Mouse (Mus musculus) heart, postnatal 14 days (tissue): ENCODE measurements around the gene Prrc2b. TPM values are rescaled to one million over a fixed set of nuclear protein-coding genes. Genes with fewer than 3 reads are reported as not detected.

Experiments
- DNase-seq, 2 experiments: peaks; one replicate each; pipeline ENCODE4 v3.0.0; 2021 to 2022
- intact Hi-C: fragments of 180-260 bp; cut with DNase I; formaldehyde crosslinking; loops from one replicate; pipeline ENCODE4 v1.15.1; 2025
- total RNA-seq, 2 experiments: library from RNA; stranded (reverse); gene quantifications; 2 replicates each; pipeline ENCODE4 v1.2.3; 2021

The Prrc2b gene
- total RNA-seq, 2 experiments from 2014 or later = 92.9 to 101 TPM

DNA sequence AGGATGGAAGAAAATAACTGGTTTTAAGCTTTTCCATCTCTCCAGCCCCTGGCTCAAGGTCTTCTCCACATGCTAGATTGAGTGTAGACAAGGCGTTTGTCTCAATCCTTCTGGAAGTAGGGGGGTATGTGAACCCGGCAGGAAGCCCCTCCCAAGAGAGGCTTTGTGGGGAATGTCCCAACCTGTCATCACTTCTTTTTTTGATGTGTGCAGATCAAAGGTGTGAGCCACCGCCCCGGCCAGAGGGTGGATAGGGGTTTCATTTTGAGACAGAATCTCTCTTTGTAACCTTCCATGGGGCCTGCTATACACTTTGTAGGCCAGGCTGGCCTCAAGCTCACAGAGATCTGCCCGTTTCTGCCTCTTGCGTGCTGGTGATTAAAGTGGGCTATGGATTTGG lies 4.7 kb downstream of the Prrc2b start:
- intact Hi-C loops = no loop called here
- DNase-seq = no peak

DNA sequence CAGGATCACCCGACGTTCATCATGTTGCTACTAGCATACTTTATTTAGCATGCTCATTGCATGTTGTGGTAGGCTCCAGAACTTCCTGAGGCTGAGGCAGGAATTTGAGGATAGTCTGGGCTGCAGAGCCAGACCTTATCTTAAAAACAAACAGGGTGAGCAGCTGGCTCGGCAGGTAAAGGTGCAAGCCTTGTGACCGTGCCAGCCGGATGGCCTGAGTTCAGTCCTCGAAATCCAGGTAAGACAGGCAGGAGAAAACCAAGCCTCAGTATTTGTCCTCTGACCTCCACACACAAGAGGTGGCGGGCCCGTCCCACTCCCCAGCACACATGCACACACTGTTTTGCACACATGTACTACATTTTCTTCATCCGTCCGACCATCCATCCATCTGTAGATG lies 5.8 kb downstream of the Prrc2b start:
- no peak for DNase-seq
- intact Hi-C loops = no loop called here

- intact Hi-C loops = no loop called here
These were observed 6.4 kb downstream of the Prrc2b start for GRCm38 (mm10) chr2:32157328-32157727.

DNA sequence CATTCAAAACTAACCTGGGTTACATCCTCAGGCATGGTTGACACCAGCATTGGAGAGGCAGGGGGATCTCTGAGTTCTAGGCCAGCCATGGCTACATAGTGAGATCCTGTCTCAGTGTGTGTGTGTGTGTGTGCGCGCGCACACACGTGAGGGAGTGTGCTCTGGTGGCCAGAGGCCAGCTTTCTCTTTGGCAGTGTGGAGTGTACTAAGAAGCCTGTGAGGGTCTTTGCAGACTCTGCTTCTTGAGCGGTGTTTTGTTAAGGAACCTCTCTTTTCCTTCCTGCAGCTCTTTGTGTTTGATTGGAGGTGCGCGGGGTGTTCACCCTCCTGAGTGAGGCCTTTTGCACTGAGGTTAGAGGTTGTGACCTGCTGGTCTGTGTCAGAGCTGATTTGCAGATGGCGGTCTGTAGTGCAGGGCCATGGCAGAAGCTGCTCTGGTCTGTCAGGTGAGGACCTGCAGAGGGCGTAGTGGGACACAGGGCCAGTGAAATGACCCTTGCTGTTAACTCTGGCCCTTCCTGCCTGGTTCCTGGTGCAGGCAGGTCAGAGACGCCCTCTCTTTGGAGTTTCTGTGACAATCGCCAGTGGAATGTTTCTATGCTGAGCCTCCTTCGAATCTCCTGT lies 7.8 kb downstream of the Prrc2b start:
- DNase-seq = no peak
- intact Hi-C loops = no loop called here

More at GRCm38 (mm10) chr2:32157328-32157727, 6.4 kb downstream of the Prrc2b start:
- no peak for DNase-seq

DNA sequence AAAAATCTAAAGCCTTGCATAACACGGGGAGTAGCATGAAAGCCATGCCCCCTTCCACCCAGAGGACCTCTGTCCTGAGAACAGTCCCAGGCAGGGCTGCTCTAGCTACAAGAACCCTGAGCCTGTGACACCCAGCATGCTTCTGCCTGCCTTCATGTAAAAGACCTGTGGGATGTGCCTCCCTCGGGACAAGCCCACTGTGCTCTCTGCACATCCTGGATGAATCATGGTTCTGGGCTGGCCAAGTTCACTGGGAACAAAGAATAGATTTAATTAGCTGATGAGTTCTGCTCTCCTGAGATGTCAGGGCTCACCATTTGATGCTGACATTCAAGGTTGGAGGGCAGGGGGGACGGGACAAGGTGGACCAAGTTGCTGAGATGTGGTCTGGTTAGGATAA lies 9.6 kb downstream of the Prrc2b start:
- DNase-seq = no peak
- intact Hi-C loops = no loop called here

GRCm38 (mm10) chr2:32160967-32161366 lies 10.1 kb downstream of the Prrc2b start:
- no peak for DNase-seq
- intact Hi-C loops = no loop called here

- intact Hi-C loops = no loop called here
- no peak for DNase-seq
These were observed 11.2 kb downstream of the Prrc2b start for GRCm38 (mm10) chr2:32162102-32162501.

DNA sequence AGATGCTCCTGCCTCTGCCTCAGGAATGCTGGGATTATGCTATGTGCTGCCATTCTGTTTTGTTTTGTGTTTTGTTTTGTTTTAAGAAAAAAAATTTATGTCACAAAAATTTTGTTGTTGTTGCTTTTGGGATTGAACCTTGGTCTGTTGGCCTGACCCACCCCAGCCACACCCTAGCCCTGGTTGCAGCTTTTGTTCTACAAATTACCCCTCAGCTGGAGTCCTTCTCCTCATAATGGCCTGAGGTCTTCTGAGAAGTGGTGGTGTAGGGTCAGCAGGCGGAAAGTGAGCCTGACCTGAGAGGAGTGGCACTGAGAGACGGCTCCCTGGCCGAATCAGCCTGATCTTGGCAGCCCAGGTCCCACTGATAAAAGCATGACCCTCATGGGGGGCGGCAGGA lies 11.8 kb downstream of the Prrc2b start:
- intact Hi-C loops = no loop called here
- no peak for DNase-seq

DNA sequence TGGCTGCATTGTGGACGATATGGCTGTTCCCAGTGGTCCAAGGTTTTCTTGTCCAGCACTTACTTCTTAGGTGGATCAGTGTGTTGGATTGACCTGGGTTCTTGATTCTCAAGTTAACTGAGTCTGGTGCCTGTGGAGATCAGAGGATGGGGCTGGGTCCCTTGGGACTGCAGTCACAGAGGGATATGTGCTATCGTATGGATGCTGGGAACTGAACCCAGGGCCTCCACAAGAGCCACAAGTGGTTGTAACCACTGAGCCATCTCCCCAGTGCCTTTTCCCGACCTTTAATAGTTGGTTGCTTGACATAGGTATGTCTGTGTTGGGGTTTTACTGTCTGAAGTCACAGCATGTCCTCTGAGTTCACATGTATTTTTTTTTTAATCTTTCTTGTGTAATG lies 12.2 kb downstream of the Prrc2b start:
- DNase-seq = no peak
- intact Hi-C loops = no loop called here

DNA sequence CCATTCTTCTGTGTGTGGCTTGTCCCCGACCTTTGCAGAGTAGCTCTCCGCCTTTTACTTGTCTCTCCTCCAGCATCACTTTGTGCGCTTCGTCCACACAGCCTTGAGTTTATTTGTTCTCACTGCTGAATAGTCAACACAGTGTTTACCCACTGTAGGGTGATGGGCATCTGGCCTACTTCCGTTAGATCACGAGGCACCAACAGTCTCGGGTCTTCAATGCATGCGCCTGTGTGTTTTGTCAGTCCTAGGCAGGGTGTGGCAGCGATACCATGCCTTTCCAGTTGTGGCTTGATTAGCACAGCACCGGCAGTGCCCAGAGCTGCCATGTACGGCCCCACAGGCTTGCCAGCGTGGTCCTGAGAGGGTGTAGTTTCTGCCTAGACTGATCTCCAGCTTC lies 13.6 kb downstream of the Prrc2b start:
- intact Hi-C loops = no loop called here
- DNase-seq = no peak

GRCm38 (mm10) chr2:32165040-32165800 lies 14.3 kb downstream of the Prrc2b start:
- DNase-seq = no peak
- intact Hi-C loops = no loop called here

GRCm38 (mm10) chr2:32166581-32166980 lies 15.7 kb downstream of the Prrc2b start:
- intact Hi-C loops = loop anchor here (2.0 kb wide), 1 partner anchor 14 kb away; no protein-coding TSS in a partner anchor
- no peak for DNase-seq

- no peak for DNase-seq
- intact Hi-C loops = loop anchor here (2.0 kb wide), 1 partner anchor 14 kb away; no protein-coding TSS in a partner anchor
These were observed 16.3 kb downstream of the Prrc2b start for GRCm38 (mm10) chr2:32167034-32167770.

DNA sequence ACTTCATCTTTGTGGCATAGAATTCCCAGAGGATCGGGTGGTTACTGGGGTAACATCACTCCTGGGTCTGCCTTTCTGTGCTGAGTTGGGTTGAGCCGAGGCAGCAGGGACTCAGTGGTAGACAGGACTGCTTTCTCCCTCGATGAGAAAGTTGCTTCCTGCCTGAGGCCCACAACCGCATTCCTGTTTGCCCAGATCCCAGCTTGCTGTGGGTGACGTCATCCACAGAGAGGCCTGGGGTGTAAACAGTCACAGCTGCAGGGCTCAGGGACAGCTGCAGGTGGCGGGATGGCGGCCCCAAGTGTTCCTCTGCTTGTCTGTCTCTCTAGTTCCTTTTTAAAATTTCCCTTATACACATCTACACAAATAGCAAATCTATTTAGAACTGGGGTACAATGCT lies 16.9 kb downstream of the Prrc2b start:
- DNase-seq = peak; percentile 72 to 74
- intact Hi-C loops = loop anchor here (2.0 kb wide), 1 partner anchor 15 kb away; no protein-coding TSS in a partner anchor

- intact Hi-C loops = no loop called here
- DNase-seq = no peak
These were observed 18.4 kb downstream of the Prrc2b start for GRCm38 (mm10) chr2:32169292-32169691.

- DNase-seq = no peak
- intact Hi-C loops = no loop called here
These were observed 19.1 kb downstream of the Prrc2b start for GRCm38 (mm10) chr2:32170010-32170409.

GRCm38 (mm10) chr2:32171658-32172433 lies 21.0 kb downstream of the Prrc2b start:
- intact Hi-C loops = no loop called here
- DNase-seq = no peak

DNA sequence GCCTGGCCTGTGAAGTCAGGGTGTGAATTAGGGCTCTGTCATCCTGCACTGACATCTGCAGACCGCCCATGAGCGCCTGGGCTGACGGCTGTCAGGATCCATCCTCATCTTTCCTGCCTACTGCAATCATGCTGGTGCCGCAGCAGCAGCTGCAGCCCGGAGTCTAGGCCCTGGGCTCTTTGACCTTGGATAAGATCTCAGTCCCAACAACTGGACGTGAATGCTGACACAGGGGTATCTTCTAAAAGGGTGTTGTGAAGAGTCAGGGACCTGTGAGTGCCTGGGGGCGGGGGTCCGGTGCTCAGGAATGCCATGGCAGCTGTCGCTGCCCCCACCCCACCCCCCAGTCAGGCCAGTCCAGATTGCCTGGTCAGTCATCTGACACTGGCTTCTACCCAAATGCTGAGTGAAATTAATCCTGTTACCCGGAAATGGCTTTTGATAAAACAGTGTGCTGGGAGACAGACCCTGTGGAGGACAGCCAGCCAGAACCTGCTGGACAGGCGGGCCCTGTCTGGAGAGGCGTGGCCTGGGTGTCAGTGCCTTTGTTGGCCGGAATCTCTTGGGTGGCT lies 23.4 kb downstream of the Prrc2b start:
- intact Hi-C loops = no loop called here

GRCm38 (mm10) chr2:32175051-32175466 lies 24.2 kb downstream of the Prrc2b start:
- no peak for DNase-seq
- intact Hi-C loops = no loop called here

More for the DNA sequence above, 23.4 kb downstream of the Prrc2b start:
- DNase-seq = peak; percentile 77 to 82

GRCm38 (mm10) chr2:32175508-32175907 lies 24.6 kb downstream of the Prrc2b start:
- intact Hi-C loops = no loop called here
- DNase-seq = no peak
